Mouse (Mus musculus): ENCODE measurements around the gene Rfc5.

- TF ChIP-seq GATA1 (IDR thresholded peaks at IDR 0.05; ENCODE audit: borderline replicate concordance, low read length) (no peak), CTCF (IDR thresholded peaks at IDR 0.05; ENCODE audit: low read depth, low read length) (no peak), GATA2 (IDR thresholded peaks at IDR 0.05; ENCODE audit: borderline replicate concordance, low read depth, low read length) (no peak), TAL1 (conservative IDR thresholded peaks at IDR 0.05; ENCODE audit: low read depth, low read length) (no peak), POLR2AphosphoS5 (IDR thresholded peaks at IDR 0.05; ENCODE audit: insufficient replicate concordance, low read depth, low read length) (no peak)
Measured at GRCm38 (mm10) chr5:117365904-117366561, 22.8 kb downstream of the Rfc5 start.

Measured in G1E (cell line).